Mouse (Mus musculus): ENCODE measurements around the gene Banp.

DNA sequence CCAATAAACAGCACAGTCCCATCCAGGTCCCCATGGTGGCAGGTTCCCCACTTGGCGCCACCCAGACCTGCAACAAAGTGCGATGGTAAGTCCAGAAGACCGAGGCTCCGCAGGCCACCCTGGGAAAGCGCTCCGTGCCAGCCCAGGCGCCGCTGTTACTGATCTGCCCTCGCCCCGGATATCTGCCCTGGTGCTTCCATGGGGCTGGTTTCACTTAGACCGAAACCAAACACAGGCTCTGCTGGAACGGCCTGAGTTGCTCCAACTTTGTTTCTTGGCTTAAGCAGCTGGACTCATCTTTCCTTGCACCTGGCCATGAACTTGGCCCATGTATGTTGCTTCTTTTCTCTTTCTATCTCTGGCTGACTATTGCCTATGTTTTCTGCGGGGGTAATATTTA lies 29.1 kb downstream of the Banp start:
- TF ChIP-seq EP300 (IDR thresholded peaks at IDR 0.05; ENCODE audit: low read depth) (no peak), CTCF (IDR thresholded peaks at IDR 0.05; ENCODE audit: low read depth) (no peak)

Data from heart, postnatal 0 days (tissue).